21 mouse cellular contexts compared by ENCODE assay signal in the genomic region with DNA sequence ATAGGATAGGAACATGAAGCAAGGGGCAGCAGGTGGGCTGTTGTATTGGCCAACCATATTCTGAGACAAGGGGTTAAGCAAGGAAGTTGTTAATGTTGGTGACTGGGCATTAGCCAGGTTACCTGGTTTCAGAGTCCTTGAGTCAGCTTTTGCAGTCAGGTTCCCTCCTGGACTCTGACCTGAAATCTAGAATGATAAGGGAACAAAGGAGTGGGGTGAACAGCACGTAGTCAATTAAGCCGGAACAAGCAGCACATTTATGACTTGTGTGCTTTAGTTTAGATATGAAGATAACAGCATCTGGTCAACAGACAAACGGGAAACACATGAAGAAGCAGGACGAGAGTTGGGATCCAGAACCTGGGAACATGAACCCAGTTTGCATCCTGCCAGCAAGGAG.
"Had no signal": no experiment of that assay in that cellular context is flagged by ENCODE, and none has a peak within 500 bp of the region (broad histone marks: within the 10 kb centered on the region; RNA-seq: fewer than 3 reads in every experiment).

No protein-coding gene starts in this region.

- H3K4me2 ChIP-seq: limb, embryonic 12.5 days; limb, embryonic 15.5 days; liver, embryonic 11.5 days; lung, embryonic 14.5 days; midbrain, embryonic 13.5 days had no signal

- H3K9me3 ChIP-seq: limb, embryonic 12.5 days; limb, embryonic 15.5 days; midbrain, embryonic 10.5 days; midbrain, embryonic 13.5 days had no signal

- H3K4me1 ChIP-seq: limb, embryonic 12.5 days; limb, embryonic 15.5 days had no signal

- H3K4me3 ChIP-seq: limb, embryonic 12.5 days; limb, embryonic 15.5 days; megakaryocyte, embryonic 14.5 days; midbrain, embryonic 10.5 days; midbrain, embryonic 13.5 days; myocyte had no signal

- H3K27ac ChIP-seq: kidney, postnatal 0 days; limb, embryonic 12.5 days; limb, embryonic 15.5 days; liver, embryonic 14.5 days; midbrain, embryonic 10.5 days; midbrain, embryonic 13.5 days had no signal

- H3K9ac ChIP-seq: limb, embryonic 12.5 days; limb, embryonic 15.5 days; liver, embryonic 14.5 days; liver, postnatal 0 days; lung, embryonic 14.5 days; midbrain, embryonic 13.5 days had no signal

- H3K36me3 ChIP-seq: limb, embryonic 12.5 days; limb, embryonic 15.5 days; midbrain, embryonic 10.5 days; midbrain, embryonic 13.5 days had no signal

- DNase-seq: kidney, adult 18-20 months; kidney, postnatal 25 days; layer of hippocampus, postnatal 36 days; left cerebral cortex, postnatal 4 days; liver, postnatal 0 days; lung, embryonic 14.5 days; lung, postnatal 10 days; lung, postnatal 36 days; thymus, adult 2 months; thymus, postnatal 25 days had no signal

- ATAC-seq: inflammation-experienced regulatory T-cells, adult 6 months; liver, postnatal 0 days; midbrain, embryonic 13.5 days; midbrain, embryonic 16.5 days had no signal

- H3K27me3 ChIP-seq: limb, embryonic 12.5 days; limb, embryonic 15.5 days; megakaryocyte, embryonic 14.5 days; midbrain, embryonic 13.5 days had no signal
